Mouse (Mus musculus) intestine, embryonic 15.5 days (tissue): ENCODE results near the gene Shd. TPM values are rescaled to one million over a fixed set of nuclear protein-coding genes. Genes with fewer than 3 reads are reported as not detected.

Experiments used
- ATAC-seq: fragments of 200-750 bp; cut with Nextera tagmentation; 2 replicates; pipeline ENCODE4 v1.8.0; 2017; ENCODE audit warnings: moderate TSS enrichment, moderate library complexity
- H3K27ac ChIP-seq: fragments of 300-500 bp; sonication (generic); 2 replicates; pipeline ENCODE4 v1.5.1; 2015; ENCODE audit warnings: mild to moderate bottlenecking, inconsistent platforms
- H3K27me3 ChIP-seq: fragments of 300-500 bp; sonication (generic); replicated peaks from 2 replicates; pipeline ENCODE4 v1.6.1; 2015; ENCODE audit warnings: inconsistent platforms
- H3K36me3 ChIP-seq: fragments of 300-500 bp; sonication (generic); 2 replicates; pipeline ENCODE4 v1.6.1; 2015; ENCODE audit warnings: inconsistent platforms
- H3K4me1 ChIP-seq: fragments of 300-500 bp; sonication (generic); replicated peaks from 2 replicates; pipeline ENCODE4 v1.6.1; 2015; ENCODE audit warnings: inconsistent platforms
- H3K4me2 ChIP-seq: fragments of 300-500 bp; sonication (generic); replicated peaks from 2 replicates; pipeline ENCODE4 v1.6.1; 2015; ENCODE audit warnings: mild to moderate bottlenecking, inconsistent platforms
- H3K4me3 ChIP-seq: fragments of 300-500 bp; sonication (generic); replicated peaks from 2 replicates; pipeline ENCODE4 v1.5.1; 2015; ENCODE audit warnings: inconsistent platforms
- H3K9ac ChIP-seq: fragments of 300-500 bp; sonication (generic); 2 replicates; pipeline ENCODE4 v1.6.1; 2015; ENCODE audit warnings: inconsistent platforms
- H3K9me3 ChIP-seq: fragments of 300-500 bp; sonication (generic); 2 replicates; pipeline ENCODE4 v1.6.1; 2016; ENCODE audit warnings: inconsistent platforms
- WGBS: fragments of 180-500 bp; shearing (Covaris S2); methylation state at CpG from one replicate; pipeline ENCODE4 v1.1.7; 2015; 5-methylcytosine and 5-hydroxymethylcytosine counted together
- polyA plus RNA-seq: library from polyadenylated mRNA; unstranded; fragments of >200 nt; fragmentation: Nextera tagmentation; extraction: Ambion mirVana; gene quantifications from 2 replicates; pipeline ENCODE4 v1.2.1, GENCODE M21; 2015

The Shd gene
- polyA plus RNA-seq, 1 experiment from 2014 or later: 9.4 TPM

GRCm38 (mm10) chr17:56010681-56011080 is 40.4 kb downstream of the Shd start:
- ATAC-seq: no peak

DNA sequence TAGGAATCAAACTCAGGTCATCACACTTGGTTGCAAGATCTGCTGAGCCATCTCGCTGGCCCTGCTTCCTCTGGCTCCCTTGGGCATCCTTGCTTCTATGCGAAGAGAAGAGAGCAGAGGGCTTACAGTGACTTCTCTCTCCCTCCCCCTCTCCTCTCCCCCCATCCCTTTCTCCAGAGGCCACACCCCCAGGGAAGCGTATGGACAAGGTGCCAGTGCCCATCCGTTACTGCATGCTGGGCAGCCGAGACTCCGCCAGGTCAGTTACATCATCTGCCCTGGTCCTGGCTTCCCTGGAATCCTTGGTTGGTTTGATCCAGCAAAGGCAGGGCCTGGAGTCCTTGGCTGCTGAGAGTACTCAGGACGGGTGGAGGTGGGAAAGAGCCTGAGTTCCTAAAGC is 41.2 kb downstream of the Shd start:
- no peak overlapping the region for H3K4me2 ChIP-seq
- H3K9me3 ChIP-seq: no peaks in the 10 kb centered on the region
- no peak overlapping the region for H3K4me3 ChIP-seq
- peaks cover 20% of the 10 kb centered on the region for H3K4me1 ChIP-seq
- H3K36me3 ChIP-seq: peaks cover 25% of the 10 kb centered on the region
- WGBS: 87% methylated on average over 7 of the region's 7 CpGs
- no peaks in the 10 kb centered on the region for H3K27me3 ChIP-seq
- ATAC-seq: no peak
- H3K27ac ChIP-seq: no peak overlapping the region
- no peak overlapping the region for H3K9ac ChIP-seq

More at GRCm38 (mm10) chr17:56010681-56011080, 40.4 kb downstream of the Shd start:
- Histone ChIP-seq H3K4me2 (peak overlapping the region; percentile 94), H3K27ac (no peak overlapping the region), H3K9ac (peak overlapping the region; percentile 83; the same call in 1 of the 2 replicates), H3K4me3 (peak overlapping the region; percentile 96; the same call in 1 of the 2 replicates), H3K36me3 (peaks cover 17% of the 10 kb centered on the region), H3K4me1 (peaks cover 22% of the 10 kb centered on the region), H3K9me3 (no peaks in the 10 kb centered on the region), H3K27me3 (no peaks in the 10 kb centered on the region)
- WGBS: 7% methylated on average over 9 of the region's 9 CpGs

- H3K27ac ChIP-seq: no peak overlapping the region
- H3K4me1 ChIP-seq: peaks cover 7% of the 10 kb centered on the region
- no peaks in the 10 kb centered on the region for H3K9me3 ChIP-seq
- ATAC-seq: no peak
- H3K9ac ChIP-seq: no peak overlapping the region
- peaks cover 54% of the 10 kb centered on the region for H3K36me3 ChIP-seq
- 91% methylated on average over 9 of the region's 9 CpGs for WGBS
- no peak overlapping the region for H3K4me3 ChIP-seq
- H3K27me3 ChIP-seq: no peaks in the 10 kb centered on the region
- no peak overlapping the region for H3K4me2 ChIP-seq
Measured at GRCm38 (mm10) chr17:56015293-56015692, 45.0 kb downstream of the Shd start.

DNA sequence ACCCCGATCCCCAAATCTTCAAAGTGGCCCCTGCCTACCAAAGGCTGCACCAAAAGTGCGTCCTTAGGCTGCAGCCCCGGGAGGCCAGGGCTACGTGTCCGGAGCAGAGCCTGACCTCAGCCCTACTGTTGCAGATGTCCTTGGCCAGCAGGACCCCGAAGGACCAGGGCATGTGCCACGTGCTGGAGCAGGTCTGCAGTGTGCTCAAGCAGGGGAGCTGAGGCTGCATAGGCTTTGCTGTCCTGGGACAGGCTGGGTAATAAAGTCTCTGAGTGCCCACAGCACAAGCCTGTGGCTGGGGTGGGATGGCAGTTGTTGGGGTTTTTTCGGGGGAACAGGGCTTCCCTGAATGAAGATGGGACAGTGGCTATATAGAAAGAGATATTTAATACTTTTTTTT is 46.1 kb downstream of the Shd start:
- no peak for ATAC-seq
- H3K27ac ChIP-seq: no peak overlapping the region
- no peaks in the 10 kb centered on the region for H3K27me3 ChIP-seq
- H3K9me3 ChIP-seq: no peaks in the 10 kb centered on the region
- H3K4me2 ChIP-seq: no peak overlapping the region
- H3K4me1 ChIP-seq: no peaks in the 10 kb centered on the region
- no peak overlapping the region for H3K9ac ChIP-seq
- no peak overlapping the region for H3K4me3 ChIP-seq
- peaks cover 54% of the 10 kb centered on the region for H3K36me3 ChIP-seq
- 86% methylated on average over 8 of the region's 8 CpGs for WGBS

GRCm38 (mm10) chr17:56016793-56017785 is 46.8 kb downstream of the Shd start:
- peaks cover 49% of the 10 kb centered on the region for H3K36me3 ChIP-seq
- no peaks in the 10 kb centered on the region for H3K4me1 ChIP-seq
- no peak overlapping the region for H3K4me3 ChIP-seq
- ATAC-seq: no peak
- H3K9me3 ChIP-seq: no peaks in the 10 kb centered on the region
- no peaks in the 10 kb centered on the region for H3K27me3 ChIP-seq
- H3K4me2 ChIP-seq: no peak overlapping the region
- WGBS: 81% methylated on average over 15 of the region's 15 CpGs
- no peak overlapping the region for H3K9ac ChIP-seq
- H3K27ac ChIP-seq: no peak overlapping the region

- Histone ChIP-seq H3K27ac (no peak overlapping the region), H3K9ac (no peak overlapping the region), H3K36me3 (peaks cover 49% of the 10 kb centered on the region), H3K4me1 (0 out of 2 replicates have a peak, but pooled peaks cover 4% of the 10 kb centered on the region), H3K27me3 (no peaks in the 10 kb centered on the region), H3K9me3 (no peaks in the 10 kb centered on the region), H3K4me3 (no peak overlapping the region), H3K4me2 (no peak overlapping the region)
- WGBS: 86% methylated on average over 7 of the region's 7 CpGs
- ATAC-seq: no peak; the same call in 1 of the 2 replicates
Measured at GRCm38 (mm10) chr17:56017848-56018247, 47.6 kb downstream of the Shd start.

- 67% methylated on average over 20 of the region's 20 CpGs for WGBS
- Histone ChIP-seq H3K27me3 (no peaks in the 10 kb centered on the region), H3K4me3 (no peak overlapping the region), H3K9me3 (no peaks in the 10 kb centered on the region), H3K9ac (no peak overlapping the region), H3K27ac (no peak overlapping the region), H3K4me2 (no peak overlapping the region), H3K36me3 (peaks cover 47% of the 10 kb centered on the region), H3K4me1 (peaks cover 11% of the 10 kb centered on the region)
- peak; percentile 48 for ATAC-seq
Measured at GRCm38 (mm10) chr17:56018347-56019131, 48.3 kb downstream of the Shd start.

GRCm38 (mm10) chr17:56020400-56021084 is 50.3 kb downstream of the Shd start:
- Histone ChIP-seq H3K9me3 (no peaks in the 10 kb centered on the region), H3K9ac (no peak overlapping the region), H3K36me3 (peaks cover 39% of the 10 kb centered on the region), H3K27me3 (no peaks in the 10 kb centered on the region), H3K4me1 (peaks cover 19% of the 10 kb centered on the region), H3K27ac (no peak overlapping the region), H3K4me3 (no peak overlapping the region), H3K4me2 (no peak overlapping the region)
- no peak for ATAC-seq
- 90% methylated on average over 6 of the region's 6 CpGs for WGBS

GRCm38 (mm10) chr17:56021161-56021910 is 51.1 kb downstream of the Shd start:
- 82% methylated on average over 4 of the region's 4 CpGs for WGBS
- Histone ChIP-seq H3K27ac (no peak overlapping the region), H3K9me3 (no peaks in the 10 kb centered on the region), H3K4me2 (no peak overlapping the region), H3K9ac (no peak overlapping the region), H3K4me1 (peaks cover 19% of the 10 kb centered on the region), H3K4me3 (no peak overlapping the region), H3K36me3 (peaks cover 31% of the 10 kb centered on the region), H3K27me3 (no peaks in the 10 kb centered on the region)
- ATAC-seq: no peak

GRCm38 (mm10) chr17:56022131-56022988 is 52.1 kb downstream of the Shd start:
- no peak overlapping the region for H3K4me3 ChIP-seq
- no peak overlapping the region for H3K9ac ChIP-seq
- H3K36me3 ChIP-seq: peaks cover 20% of the 10 kb centered on the region
- ATAC-seq: no peak
- H3K4me2 ChIP-seq: no peak overlapping the region
- H3K27me3 ChIP-seq: no peaks in the 10 kb centered on the region
- H3K27ac ChIP-seq: no peak overlapping the region
- WGBS: 57% methylated on average over 2 of the region's 2 CpGs
- no peaks in the 10 kb centered on the region for H3K9me3 ChIP-seq
- peaks cover 19% of the 10 kb centered on the region for H3K4me1 ChIP-seq

- Histone ChIP-seq H3K27ac (no peak overlapping the region), H3K36me3 (peaks cover 15% of the 10 kb centered on the region), H3K27me3 (no peaks in the 10 kb centered on the region), H3K9me3 (no peaks in the 10 kb centered on the region), H3K4me3 (no peak overlapping the region), H3K4me2 (no peak overlapping the region), H3K4me1 (peaks cover 19% of the 10 kb centered on the region), H3K9ac (no peak overlapping the region)
- ATAC-seq: no peak
- WGBS: 78% methylated on average over 4 of the region's 4 CpGs
Measured at GRCm38 (mm10) chr17:56022989-56023290, 52.7 kb downstream of the Shd start.
